Mouse (Mus musculus) spleen, adult 12 weeks (tissue): ENCODE measurements at regions not wholly inside any gene's neighbourhood (a gene's known extent, or its start where the extent isn't known, plus 50 kb on each side); places are given as distances from the start of the nearest gene placed in this dataset.

Source experiments
- DNase-seq: peaks from one replicate; pipeline ENCODE4 v3.0.0; 2022; ENCODE audit warnings: low spot score

DNA sequence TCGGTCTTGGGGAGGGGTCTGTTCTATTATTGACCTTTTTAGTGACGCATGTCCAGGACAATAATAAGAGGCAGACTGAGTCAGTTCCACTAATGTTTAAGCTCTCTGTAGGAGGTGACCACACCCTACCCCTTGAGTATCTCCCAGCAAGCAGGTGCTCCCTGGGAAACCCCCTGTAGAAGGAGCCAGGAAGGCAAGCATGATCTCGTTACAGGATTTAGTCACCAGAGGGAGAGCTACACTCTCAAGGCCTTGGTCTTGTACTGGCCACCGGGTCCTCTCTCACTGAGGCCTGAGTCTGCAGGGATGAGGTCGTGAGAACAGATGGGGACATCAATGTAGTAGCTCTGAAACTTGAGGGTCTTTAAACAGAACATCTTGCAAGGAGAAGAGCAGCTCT is 55.3 kb upstream of the Ccnd2 start:
- DNase-seq = no peak

DNA sequence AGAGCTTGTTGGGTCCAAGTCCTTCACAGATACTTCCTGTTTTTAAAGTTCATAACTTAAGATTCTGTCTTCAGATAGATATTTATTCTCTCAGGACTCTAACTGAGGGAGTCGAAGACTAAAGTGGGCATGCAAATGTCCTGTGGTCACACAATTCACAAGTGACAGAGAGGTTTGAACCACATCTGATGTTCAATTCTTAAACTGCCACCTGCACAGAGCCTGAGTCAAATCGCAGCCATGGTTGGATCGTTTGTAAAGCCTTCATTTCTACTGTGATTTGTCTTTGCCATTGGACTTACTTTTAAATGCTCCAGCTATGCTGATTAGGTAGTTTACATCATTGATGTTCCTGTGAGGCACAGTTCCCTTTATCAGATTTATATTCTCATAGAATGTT is 61.4 kb upstream of the Ccnd2 start:
- no peak for DNase-seq

DNA sequence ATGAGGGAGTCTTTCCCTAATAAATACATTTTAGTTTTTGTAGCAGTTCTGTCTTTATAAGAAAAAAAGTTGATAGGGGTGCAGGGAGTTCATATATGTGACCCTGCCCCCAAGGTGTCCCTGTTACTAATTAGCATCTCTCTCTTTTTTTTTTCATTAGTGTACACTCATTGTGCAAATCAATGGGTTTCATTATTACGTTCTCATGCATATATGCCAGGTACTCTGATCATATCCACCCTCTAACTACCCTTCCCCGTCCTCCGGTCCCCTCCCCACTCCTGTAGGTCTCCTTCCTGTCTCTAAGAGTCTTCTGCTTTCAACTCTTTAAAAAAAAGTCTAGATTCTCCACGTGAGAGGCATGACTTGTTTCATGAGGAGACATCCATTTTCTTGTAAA is 63.9 kb upstream of the Ccnd2 start:
- DNase-seq = no peak

GRCm38 (mm10) chr6:127218634-127219445 is 66.8 kb upstream of the Ccnd2 start:
- no peak for DNase-seq

GRCm38 (mm10) chr6:127219446-127219802 is 67.4 kb upstream of the Ccnd2 start:
- no peak for DNase-seq

DNA sequence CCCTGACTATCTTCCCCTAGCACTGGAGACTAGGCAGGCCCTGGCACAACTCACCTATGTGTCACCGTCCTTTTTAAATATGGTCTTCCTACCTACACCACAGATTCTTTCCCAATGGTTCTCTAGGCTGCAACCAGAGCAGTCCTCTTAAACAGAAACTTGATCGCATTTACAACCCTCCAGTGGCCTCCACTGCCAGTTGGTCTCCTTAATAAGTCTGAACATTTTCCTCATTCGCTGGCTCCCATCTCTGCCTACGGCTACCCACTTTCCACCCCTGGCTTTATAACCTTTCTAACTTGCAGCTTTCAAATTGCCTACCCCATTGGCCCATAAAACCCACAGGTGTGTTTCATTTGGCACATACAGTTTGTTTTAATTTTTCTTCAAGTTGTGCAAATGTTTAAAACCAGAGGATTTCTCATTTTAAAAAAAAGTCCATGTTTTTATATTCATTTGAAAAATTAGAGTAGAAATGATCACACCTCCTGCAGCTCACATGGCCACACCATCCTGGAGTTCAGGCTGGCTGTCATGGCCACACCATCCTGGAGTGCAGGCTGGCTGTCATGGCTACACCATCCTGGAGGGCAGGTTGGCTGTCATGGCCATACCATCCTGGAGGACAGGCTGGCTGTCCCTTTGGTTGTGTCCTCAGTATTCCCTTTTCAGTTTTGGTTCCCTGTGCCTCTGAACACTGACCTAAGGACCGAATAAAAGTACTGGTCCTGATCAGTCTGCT is 74.4 kb upstream of the Ccnd2 start:
- no peak for DNase-seq

DNA sequence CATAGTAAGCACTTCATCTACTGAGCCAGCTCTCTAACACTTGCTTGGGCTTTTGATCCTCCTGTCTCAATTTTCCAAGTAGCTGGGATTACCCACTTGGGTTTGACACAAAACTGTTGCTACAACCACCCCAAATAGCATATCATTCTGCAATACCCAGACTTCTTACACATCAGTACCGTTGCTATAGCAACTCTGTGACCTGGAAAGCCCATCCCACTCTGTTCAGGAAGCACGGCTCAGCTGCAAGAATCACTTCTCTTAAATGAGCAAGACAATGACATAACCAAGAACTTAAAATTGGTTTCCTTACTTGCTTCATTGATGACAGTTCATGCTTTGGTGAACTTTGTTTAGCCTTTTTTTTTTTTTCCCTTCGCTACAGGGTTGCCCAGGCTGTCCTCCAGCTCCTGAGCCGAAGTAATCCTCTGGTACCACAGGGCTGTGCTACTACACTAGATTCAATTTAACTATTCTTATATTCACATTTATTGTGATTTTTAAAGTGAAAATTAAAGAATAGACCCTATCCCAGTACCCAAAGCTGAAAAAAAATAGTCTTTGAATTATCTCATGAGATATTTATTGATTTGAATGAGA is 84.6 kb upstream of the Ccnd2 start:
- peak; percentile 14 for DNase-seq

DNA sequence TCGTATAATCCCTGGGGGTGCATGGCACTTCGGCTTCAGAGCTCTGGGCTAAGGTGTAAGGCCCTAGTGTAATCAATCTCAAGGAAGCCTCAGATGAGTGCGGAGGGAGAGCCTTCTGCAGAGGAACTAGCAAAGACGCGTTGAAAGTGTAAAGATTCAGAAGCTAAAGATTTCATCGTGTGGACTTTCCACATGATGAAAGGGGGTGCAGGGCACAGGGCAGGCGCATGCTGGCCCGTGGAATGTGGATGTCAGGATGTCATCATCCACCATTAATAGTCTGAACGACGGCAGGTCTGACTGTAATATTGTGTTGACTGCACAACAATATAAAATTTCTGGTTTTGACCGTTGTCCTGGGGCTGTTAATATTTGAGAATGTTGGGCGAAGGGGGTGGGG is 85.2 kb upstream of the Ccnd2 start:
- DNase-seq = no peak

DNA sequence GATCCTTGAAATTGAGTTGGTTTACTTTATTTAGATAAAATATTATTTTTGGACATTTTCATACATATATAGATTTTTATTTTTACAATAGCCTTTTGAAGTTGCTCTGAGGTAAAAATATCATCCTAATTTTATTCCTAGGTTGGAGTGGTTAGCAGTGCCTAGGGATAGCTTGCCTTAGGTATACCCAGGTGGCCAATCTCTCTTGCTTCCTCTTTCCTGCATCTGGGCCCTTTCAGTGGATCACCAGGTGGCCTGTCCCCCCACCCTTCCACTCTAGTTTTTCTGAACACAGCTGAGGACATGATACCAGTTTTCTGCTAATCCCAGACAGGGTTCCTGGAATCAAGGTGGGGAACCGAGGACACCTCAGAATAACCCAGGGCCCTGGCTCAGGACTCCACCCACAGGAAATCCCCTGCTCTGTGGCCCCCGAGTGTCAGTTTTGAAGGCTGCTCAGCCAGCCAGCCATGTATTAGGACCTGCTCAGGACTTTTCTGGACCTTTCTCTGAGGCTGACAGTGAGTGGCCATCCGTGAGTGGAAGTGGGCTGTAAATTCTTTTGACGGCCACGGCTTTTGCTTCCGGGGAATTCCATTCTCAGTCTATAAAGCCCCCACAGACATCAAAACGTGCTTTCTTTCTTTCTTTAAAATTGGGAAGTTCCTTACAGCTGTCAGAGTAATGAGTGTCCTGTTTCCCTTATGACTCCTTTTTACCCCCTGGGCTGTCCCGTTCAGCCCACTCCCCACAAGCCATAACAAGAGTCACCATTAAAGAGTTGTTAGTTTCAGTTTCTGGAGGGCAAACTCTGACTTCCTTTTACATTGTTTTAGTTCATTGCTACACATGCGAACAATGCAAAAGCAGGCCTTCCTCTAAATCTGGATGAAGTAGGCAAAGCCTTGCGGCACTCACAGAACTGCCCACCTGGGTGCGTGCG is 87.8 kb upstream of the Ccnd2 start:
- peak; percentile 11 for DNase-seq

DNA sequence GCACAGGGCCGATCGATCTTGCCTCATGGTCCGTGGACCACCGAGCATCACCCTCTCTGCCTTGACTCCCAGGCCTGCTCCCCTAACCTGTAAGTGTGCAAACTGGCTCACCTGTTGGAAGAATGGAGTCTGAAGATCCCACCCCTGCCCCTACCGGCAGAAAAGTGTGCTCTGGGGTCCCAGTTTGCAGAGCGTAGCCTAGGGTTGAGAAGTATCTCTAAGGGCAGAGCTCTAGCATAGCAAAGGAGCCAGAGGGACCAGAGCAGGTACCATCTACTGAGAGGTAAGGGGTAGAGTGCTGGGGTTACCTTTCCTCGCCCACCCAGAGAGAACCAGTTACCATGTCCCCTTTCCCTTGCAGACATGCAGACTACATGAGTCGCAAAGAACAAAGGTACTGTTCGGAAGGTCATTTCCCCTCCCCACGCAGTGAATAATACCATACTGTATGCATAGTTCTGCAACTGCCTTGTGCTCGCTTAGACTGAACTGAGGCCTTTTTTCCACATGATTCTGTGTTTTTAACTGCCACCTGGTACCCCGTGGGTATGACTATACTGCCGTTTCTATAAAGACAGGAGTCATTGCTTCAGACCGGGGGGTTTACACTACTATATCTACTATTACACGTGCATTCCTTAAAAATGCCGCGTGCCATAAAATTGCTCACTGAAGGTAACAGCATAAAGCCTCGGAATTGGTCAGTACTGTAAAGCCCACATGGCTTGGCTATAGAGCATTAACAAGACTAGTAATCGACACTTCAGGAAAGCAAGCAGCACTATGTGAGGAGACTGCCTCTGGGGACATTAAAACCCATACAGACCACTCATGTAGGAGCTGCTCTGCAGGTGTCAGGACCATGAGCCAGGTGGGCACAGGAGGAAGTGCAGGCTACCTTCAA is 88.7 kb upstream of the Ccnd2 start:
- DNase-seq = no peak

DNA sequence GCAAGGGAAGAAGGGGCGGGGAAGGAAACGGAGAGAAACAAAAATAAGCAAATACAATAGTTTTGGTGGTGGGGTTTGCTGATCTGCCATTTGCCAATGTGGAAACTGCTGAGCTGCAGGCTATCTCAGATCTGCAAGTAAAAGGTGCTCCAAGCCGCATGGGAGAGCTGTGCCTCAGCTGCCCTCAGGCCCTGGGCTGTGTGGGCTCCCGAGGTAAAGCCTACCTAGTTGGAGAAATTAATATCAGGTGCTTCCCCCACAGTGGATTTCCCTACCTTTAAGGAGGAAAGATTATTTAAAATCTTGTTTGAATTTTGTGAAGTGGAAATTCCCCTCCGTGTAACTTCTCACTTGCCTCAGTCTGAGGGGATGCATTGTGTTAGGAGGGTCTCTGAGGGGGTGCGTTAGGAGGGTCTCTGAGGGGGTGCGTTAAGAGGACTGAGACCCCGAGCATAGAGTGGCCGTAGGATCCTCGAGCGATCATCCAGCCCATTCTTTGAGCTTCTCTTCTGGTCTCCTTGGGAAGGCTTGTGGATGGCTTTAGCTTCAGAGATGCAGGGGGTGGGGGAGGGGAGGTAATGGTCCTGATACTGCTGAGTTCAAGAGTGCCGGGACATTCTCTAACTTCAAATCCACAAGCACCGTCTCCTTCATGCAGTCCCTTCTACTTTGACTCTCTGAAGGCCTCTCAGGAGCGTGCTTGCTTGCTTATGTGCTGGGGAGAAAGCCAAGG is 89.9 kb upstream of the Ccnd2 start:
- DNase-seq = no peak

DNA sequence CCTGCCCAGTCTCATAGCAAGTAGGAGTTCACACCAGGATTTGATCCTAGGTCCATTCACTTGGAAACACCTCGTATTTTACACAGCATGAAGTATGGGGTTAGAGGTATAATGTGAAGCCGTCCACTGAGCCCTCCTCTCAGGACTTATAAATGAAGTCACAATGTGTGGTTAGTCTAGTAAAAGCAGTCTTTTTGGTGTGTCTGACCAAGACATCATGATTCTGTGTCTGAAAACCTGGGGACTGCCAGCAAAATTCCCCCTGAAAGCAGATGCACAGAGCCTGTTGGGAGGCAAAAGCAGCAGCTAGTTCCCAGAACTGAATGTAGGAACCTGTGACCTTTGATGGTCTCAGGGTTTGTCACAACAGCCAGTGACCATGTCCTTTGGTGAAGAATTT is 91.0 kb upstream of the Ccnd2 start:
- no peak for DNase-seq

DNA sequence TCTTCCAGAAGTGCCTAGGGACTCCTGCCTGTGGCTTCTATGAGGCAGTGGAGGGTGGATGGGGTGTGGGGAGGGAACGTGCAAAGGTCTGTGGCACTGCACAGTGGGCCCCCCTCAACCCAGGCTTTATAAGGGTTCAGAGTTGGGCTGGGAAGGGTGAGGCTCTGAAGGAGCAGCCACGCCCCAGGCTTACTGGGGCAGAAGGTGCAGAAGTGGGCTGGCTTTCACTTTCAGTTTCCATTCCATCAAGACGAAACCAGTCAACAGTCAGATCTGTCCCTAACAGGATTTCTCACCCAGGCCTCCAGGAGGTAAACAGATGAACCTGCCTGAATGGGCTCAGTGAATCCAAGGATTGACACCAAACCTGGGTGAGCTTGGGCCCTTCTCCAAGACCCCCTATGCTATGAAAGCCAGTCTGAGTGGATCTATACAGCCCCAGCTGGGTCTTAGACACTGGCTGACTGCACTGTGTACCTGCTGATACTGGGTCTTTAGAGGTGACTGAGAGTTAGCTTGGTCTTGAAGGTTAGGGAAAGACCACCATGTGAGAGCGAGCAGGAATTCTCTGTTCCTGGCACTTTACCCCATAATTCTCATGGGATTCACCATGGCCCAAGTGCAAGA is 93.9 kb upstream of the Ccnd2 start:
- DNase-seq = peak; percentile 50

DNA sequence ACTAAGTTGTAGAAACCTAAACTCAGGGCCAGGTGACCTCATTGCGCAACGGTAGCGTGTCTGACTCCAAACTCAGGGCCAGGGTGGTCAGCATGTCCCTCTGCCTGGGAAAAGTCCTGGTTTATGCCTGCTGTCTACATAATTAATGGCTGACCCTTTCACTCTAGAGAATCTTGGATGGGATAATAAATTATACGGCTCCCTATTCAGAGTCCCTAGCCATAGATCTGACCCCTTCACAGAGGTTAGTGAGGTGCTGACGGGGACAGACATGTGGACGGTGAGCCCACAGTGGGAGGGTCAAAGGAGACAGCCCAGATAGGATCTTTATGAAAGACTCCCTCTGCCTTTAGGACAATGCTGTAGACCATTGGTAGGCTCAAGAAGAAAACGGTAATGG is 94.7 kb upstream of the Ccnd2 start:
- DNase-seq = no peak

DNA sequence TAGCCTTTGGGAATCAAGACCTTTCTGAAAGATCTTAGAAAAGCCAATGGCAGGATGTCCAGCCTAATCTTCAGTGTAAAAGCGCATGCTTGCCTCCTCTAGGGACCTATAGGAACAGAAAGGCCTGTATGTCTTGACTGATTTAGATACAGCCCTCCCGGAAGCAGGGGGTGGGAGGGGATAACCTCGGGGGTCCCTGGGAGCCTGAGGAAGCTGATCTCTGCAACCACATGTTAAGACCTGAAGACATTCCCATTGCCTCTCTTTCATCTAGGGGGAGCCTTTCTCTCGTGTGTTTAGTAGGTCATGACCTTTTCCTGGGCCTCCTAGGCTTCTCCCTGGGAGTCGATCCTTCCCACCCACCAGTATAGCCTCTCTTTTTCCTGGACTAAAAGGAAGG is 95.3 kb upstream of the Ccnd2 start:
- no peak for DNase-seq

DNA sequence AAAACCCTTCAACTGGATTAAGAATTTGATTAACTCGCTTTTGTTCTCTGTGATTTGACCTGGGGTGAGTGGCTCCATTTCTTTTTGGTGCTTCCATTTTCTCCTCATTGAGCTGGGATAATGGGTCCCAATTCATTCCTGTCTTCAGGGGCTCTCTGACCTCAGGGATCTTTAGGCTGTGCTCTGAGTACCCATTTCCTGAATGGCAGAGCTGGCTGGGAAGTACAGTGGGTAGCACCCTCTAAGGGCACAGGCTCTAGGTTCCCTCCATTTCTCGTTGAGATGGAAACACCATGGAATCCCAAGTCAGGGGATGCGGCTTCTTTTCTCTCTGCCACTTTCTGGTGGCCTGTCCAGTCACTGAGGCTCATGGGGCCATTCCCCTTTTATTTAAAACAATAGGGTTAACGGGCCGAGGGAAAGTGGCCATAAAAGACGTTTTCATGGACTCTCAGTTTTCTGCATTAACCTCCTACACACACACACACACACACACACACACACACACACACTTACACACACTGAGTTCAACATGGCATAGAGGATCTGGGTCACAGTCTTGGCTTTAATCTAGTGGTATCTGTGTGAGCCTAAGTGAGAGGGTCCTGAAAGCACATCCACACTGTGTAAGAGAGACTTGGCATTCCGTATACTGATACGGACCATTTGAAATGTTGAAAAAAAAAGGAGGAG is 98.3 kb upstream of the Ccnd2 start:
- DNase-seq = no peak

DNA sequence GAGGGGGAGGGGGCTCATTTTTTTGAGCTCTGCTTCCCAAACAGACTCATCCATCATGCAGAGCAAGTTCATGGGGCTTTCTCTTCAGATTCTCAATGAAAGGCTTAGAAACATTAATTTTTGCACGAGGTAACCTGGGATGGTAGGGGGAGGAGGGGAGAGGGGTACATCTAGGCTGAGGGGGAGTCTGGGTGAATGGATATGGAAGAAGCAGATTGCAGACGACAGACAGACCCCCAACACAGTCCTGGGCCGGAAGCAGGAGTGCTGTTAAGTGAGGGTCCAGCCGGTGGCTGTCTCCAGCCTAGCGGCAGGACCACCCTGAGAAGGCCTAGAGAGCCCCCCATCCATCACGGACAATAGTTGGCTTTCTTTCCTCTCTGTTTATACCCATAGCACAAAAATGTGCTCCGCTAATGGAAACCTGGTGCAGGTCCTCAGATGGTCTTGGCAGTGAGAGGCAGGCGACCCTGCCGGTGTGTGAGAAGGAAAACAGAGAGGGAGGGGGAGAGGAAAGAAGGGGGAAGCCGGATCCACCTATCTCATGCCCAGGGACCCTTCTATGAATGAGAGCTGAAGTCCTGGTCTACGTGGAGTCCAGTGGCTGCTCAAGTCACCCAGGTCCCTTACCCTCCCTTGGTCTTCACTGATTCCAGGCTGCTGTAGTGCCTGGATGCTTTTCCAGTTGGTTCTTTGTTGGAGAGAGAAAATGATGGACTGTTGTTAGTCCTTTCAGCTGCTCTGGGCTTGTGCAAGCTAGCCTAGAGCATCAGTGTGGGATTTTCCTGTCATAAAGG is 99.1 kb upstream of the Ccnd2 start:
- no peak for DNase-seq

- DNase-seq = no peak
Observed at GRCm38 (mm10) chr6:127251671-127251985, 99.6 kb upstream of the Ccnd2 start.
